Mouse (Mus musculus): ENCODE data around the gene Vipr2.
A peak's percentile ranks its signal among the peaks of the same experiment; 100 is the strongest.

The Vipr2 gene

GRCm38 (mm10) chr12:116152866-116153428 is 75.4 kb downstream of the Vipr2 start:
- no peak for DNase-seq (ENCODE audit: low read depth, low spot score)

GRCm38 (mm10) chr12:116156792-116157532 is 79.4 kb downstream of the Vipr2 start:
- no peak for DNase-seq (ENCODE audit: low read depth, low spot score)

- no peak for DNase-seq (ENCODE audit: low read depth, low spot score)
Observed at GRCm38 (mm10) chr12:116159223-116159622, 81.7 kb downstream of the Vipr2 start.

- no peak for DNase-seq (ENCODE audit: low read depth, low spot score)
Observed at GRCm38 (mm10) chr12:116159695-116160094, 82.2 kb downstream of the Vipr2 start.

GRCm38 (mm10) chr12:116165368-116165767 is 87.8 kb downstream of the Vipr2 start:
- no peak for DNase-seq (ENCODE audit: low read depth, low spot score)

- no peak for DNase-seq (ENCODE audit: low read depth, low spot score)
Observed at GRCm38 (mm10) chr12:116169666-116170065, 92.1 kb downstream of the Vipr2 start.

- DNase-seq (ENCODE audit: low read depth, low spot score) = peak; percentile 21
Observed at GRCm38 (mm10) chr12:116176930-116177329, 99.4 kb downstream of the Vipr2 start.

GRCm38 (mm10) chr12:116181436-116182050 is 104.0 kb downstream of the Vipr2 start:
- no peak for DNase-seq (ENCODE audit: low read depth, low spot score)

GRCm38 (mm10) chr12:116182376-116182775 is 104.8 kb downstream of the Vipr2 start:
- no peak for DNase-seq (ENCODE audit: low read depth, low spot score)

- no peak for DNase-seq (ENCODE audit: low read depth, low spot score)
Observed at GRCm38 (mm10) chr12:116183212-116183935, 105.8 kb downstream of the Vipr2 start.

GRCm38 (mm10) chr12:116193952-116194351 is 116.4 kb downstream of the Vipr2 start:
- no peak for DNase-seq (ENCODE audit: low read depth, low spot score)

- no peak for DNase-seq (ENCODE audit: low read depth, low spot score)
Observed at GRCm38 (mm10) chr12:116194641-116195040, 117.1 kb downstream of the Vipr2 start.

Data from R1 (cell line).